Mouse (Mus musculus) hindbrain, embryonic 15.5 days (tissue): ENCODE data around the gene F2rl2. TPM values are rescaled to one million over a fixed set of nuclear protein-coding genes. Genes with fewer than 3 reads are reported as not detected.

Experiments
- ATAC-seq: fragments of 200-750 bp; cut with Nextera tagmentation; 2 replicates; pipeline ENCODE4 v1.8.0; 2017; ENCODE audit warnings: low read depth, moderate number of reproducible peaks, moderate TSS enrichment; ENCODE audit not compliant: low FRiP score
- H3K27ac ChIP-seq: fragments of 300-500 bp; sonication (generic); replicated peaks from 2 replicates; pipeline ENCODE4 v1.5.1; 2015; ENCODE audit warnings: mild to moderate bottlenecking, inconsistent platforms
- H3K27me3 ChIP-seq: fragments of 300-500 bp; sonication (generic); 2 replicates; pipeline ENCODE4 v1.6.1; 2015; ENCODE audit warnings: control low read depth, inconsistent platforms
- H3K36me3 ChIP-seq: fragments of 300-500 bp; sonication (generic); 2 replicates; pipeline ENCODE4 v1.6.1; 2015; ENCODE audit warnings: control low read depth, inconsistent platforms
- H3K4me1 ChIP-seq: fragments of 300-500 bp; sonication (generic); replicated peaks from 2 replicates; pipeline ENCODE4 v1.6.1; 2015; ENCODE audit warnings: control low read depth, inconsistent platforms
- H3K4me2 ChIP-seq: fragments of 300-500 bp; sonication (generic); 2 replicates; pipeline ENCODE4 v1.6.1; 2015; ENCODE audit warnings: moderate library complexity, mild to moderate bottlenecking, inconsistent platforms
- H3K4me3 ChIP-seq: fragments of 300-500 bp; sonication (generic); 2 replicates; pipeline ENCODE4 v1.5.1; 2015; ENCODE audit warnings: mild to moderate bottlenecking, inconsistent platforms
- H3K9ac ChIP-seq: fragments of 300-500 bp; sonication (generic); 2 replicates; pipeline ENCODE4 v1.6.1; 2015; ENCODE audit warnings: inconsistent platforms
- H3K9me3 ChIP-seq: fragments of 300-500 bp; sonication (generic); 2 replicates; pipeline ENCODE4 v1.6.1; 2016; ENCODE audit warnings: control low read depth, inconsistent platforms
- WGBS: fragments of 180-500 bp; shearing (Covaris S2); methylation state at CpG from one replicate; pipeline ENCODE4 v1.1.7; 2015; 5-methylcytosine and 5-hydroxymethylcytosine counted together
- polyA plus RNA-seq: library from polyadenylated mRNA; unstranded; fragments of >200 nt; fragmentation: Nextera tagmentation; extraction: Ambion mirVana; gene quantifications from 2 replicates; pipeline ENCODE4 v1.2.1, GENCODE M21; 2015

The F2rl2 gene
- polyA plus RNA-seq, 1 experiment from 2014 or later, result 0.92 TPM

GRCm38 (mm10) chr13:95747101-95747500 is 50.4 kb downstream of the F2rl2 start:
- Histone ChIP-seq H3K27ac (no peak overlapping the region), H3K27me3 (no peaks in the 10 kb centered on the region), H3K36me3 (no peaks in the 10 kb centered on the region), H3K9me3 (no peaks in the 10 kb centered on the region), H3K4me1 (no peaks in the 10 kb centered on the region), H3K9ac (no peak overlapping the region), H3K4me3 (no peak overlapping the region), H3K4me2 (no peak overlapping the region)
- WGBS, result 81% methylated on average over 7 of the region's 7 CpGs
- no peak for ATAC-seq

GRCm38 (mm10) chr13:95747541-95747940 is 50.9 kb downstream of the F2rl2 start:
- no peaks in the 10 kb centered on the region for H3K27me3 ChIP-seq
- ATAC-seq, result no peak
- H3K4me1 ChIP-seq, result no peaks in the 10 kb centered on the region
- H3K36me3 ChIP-seq, result no peaks in the 10 kb centered on the region
- no peak overlapping the region for H3K27ac ChIP-seq
- no peaks in the 10 kb centered on the region for H3K9me3 ChIP-seq
- no peak overlapping the region for H3K9ac ChIP-seq
- no peak overlapping the region for H3K4me3 ChIP-seq
- 81% methylated on average over 11 of the region's 11 CpGs for WGBS
- no peak overlapping the region for H3K4me2 ChIP-seq

Other genes with a start within 250 kb of the F2rl2 start
- not detected in 2 replicates for gene S100z, start 218.1 kb upstream of the F2rl2 start, polyA plus RNA-seq
- gene F2rl1, start 171.6 kb upstream of the F2rl2 start, polyA plus RNA-seq, result not detected in 2 replicates
- 60.0 and 62.8 TPM in 2 replicates for gene F2r, start 78.4 kb upstream of the F2rl2 start, polyA plus RNA-seq
- gene Iqgap2, start 195.1 kb downstream of the F2rl2 start, polyA plus RNA-seq, result 4.2 and 4.3 TPM in 2 replicates